Mouse (Mus musculus): Measurements from ENCODE around the gene Lamtor4. TPM values are rescaled to one million over a fixed set of nuclear protein-coding genes. Genes with fewer than 3 reads are reported as not detected.

Lamtor4 gene
- 194 and 210 TPM in 2 replicates for polyA plus RNA-seq (2012; rRNA removed)

GRCm38 (mm10) chr5:138255353-138256093 is at the start of gene Lamtor4:
Gene Lamtor4 (plus strand): TSS chr5:138255482.

GRCm38 (mm10) chr5:138225700-138226099 is 29.6 kb upstream of the Lamtor4 start, which contains the start of gene Nxpe5:
Gene Nxpe5 (plus strand): TSS chr5:138225898.

GRCm38 (mm10) chr5:138263260-138264206 is 8.3 kb downstream of the Lamtor4 start, which contains the start of gene BC037034:
Gene BC037034 (minus strand): TSS chr5:138264033.

GRCm38 (mm10) chr5:138272409-138272923 is 17.2 kb downstream of the Lamtor4 start, which contains the start of gene Gal3st4:
Gene Gal3st4 (minus strand): TSS chr5:138272840.

GRCm38 (mm10) chr5:138279585-138280424 is 24.5 kb downstream of the Lamtor4 start, which contains the start of the genes Gm43720, Gpc2 and Stag3:
Gene Gm43720 (minus strand): TSS chr5:138279958.
Gene Gpc2 (minus strand): TSS chr5:138280005.
Gene Stag3 (plus strand): TSS chr5:138280240.

Other genes with a start within 250 kb of the Lamtor4 start
- gene Smok3a, start 234.2 kb upstream of the Lamtor4 start, polyA plus RNA-seq (2012; rRNA removed), result not detected in 2 replicates
- gene Smok3b, start 234.1 kb upstream of the Lamtor4 start, polyA plus RNA-seq (2012; rRNA removed), result not detected in 2 replicates
- gene Smok3c, start 202.3 kb upstream of the Lamtor4 start, polyA plus RNA-seq (2012; rRNA removed), result not detected in 2 replicates
- gene Zkscan1, start 170.4 kb upstream of the Lamtor4 start, polyA plus RNA-seq (2012; rRNA removed), result 3.8 and 6.3 TPM in 2 replicates
- gene Zscan21, start 138.6 kb upstream of the Lamtor4 start, polyA plus RNA-seq (2012; rRNA removed), result 11.9 and 13.3 TPM in 2 replicates
- gene Zfp113, start 99.7 kb upstream of the Lamtor4 start, polyA plus RNA-seq (2012; rRNA removed), result 2.9 and 3.4 TPM in 2 replicates
- 71.0 and 103 TPM in 2 replicates for gene Cops6, start 94.4 kb upstream of the Lamtor4 start, polyA plus RNA-seq (2012; rRNA removed)
- 43.5 and 46.7 TPM in 2 replicates for gene Ap4m1, start 83.5 kb upstream of the Lamtor4 start, polyA plus RNA-seq (2012; rRNA removed)
- 47.9 and 68.6 TPM in 2 replicates for gene Mcm7, start 83.1 kb upstream of the Lamtor4 start, polyA plus RNA-seq (2012; rRNA removed)
- 74.1 and 120 TPM in 2 replicates for gene Taf6, start 68.0 kb upstream of the Lamtor4 start, polyA plus RNA-seq (2012; rRNA removed)
- 3.6 and 5.5 TPM in 2 replicates for gene Cnpy4, start 68.0 kb upstream of the Lamtor4 start, polyA plus RNA-seq (2012; rRNA removed)
- 13.3 and 13.7 TPM in 2 replicates for gene Mblac1, start 61.2 kb upstream of the Lamtor4 start, polyA plus RNA-seq (2012; rRNA removed)
- 1.2 and 1.5 TPM in 2 replicates for gene Nxpe5, start 29.6 kb upstream of the Lamtor4 start, polyA plus RNA-seq (2012; rRNA removed)
- gene BC037034, start 8.6 kb downstream of the Lamtor4 start, polyA plus RNA-seq (2012; rRNA removed), result 74.3 and 81.7 TPM in 2 replicates
- gene Gal3st4, start 17.4 kb downstream of the Lamtor4 start, polyA plus RNA-seq (2012; rRNA removed), result 1.1 and 1.8 TPM in 2 replicates
- not detected in 2 replicates for gene Gm43720, start 24.5 kb downstream of the Lamtor4 start, polyA plus RNA-seq (2012; rRNA removed)
- gene Gpc2, start 24.5 kb downstream of the Lamtor4 start, polyA plus RNA-seq (2012; rRNA removed), result 14.6 and 20.1 TPM in 2 replicates
- gene Stag3, start 24.8 kb downstream of the Lamtor4 start, polyA plus RNA-seq (2012; rRNA removed), result 1.4 and 2.9 TPM in 2 replicates
- 0.19 and 0.22 TPM in 2 replicates for gene Pvrig, start 86.5 kb downstream of the Lamtor4 start, polyA plus RNA-seq (2012; rRNA removed)
- gene Zfp157, start 186.0 kb downstream of the Lamtor4 start, polyA plus RNA-seq (2012; rRNA removed), result 5.4 and 7.7 TPM in 2 replicates